Mouse (Mus musculus) left cerebral cortex, adult 11 months (tissue): ENCODE measurements around the gene Ksr1.
A peak's percentile ranks its signal among the peaks of the same experiment; 100 is the strongest.

Experiments
- DNase-seq: peaks from one replicate; pipeline ENCODE4 v3.0.0; 2022; ENCODE audit warnings: low spot score

Ksr1 gene

GRCm38 (mm10) chr11:79065463-79066190 lies 80.6 kb downstream of the Ksr1 start:
- peak; percentile 44 for DNase-seq

DNA sequence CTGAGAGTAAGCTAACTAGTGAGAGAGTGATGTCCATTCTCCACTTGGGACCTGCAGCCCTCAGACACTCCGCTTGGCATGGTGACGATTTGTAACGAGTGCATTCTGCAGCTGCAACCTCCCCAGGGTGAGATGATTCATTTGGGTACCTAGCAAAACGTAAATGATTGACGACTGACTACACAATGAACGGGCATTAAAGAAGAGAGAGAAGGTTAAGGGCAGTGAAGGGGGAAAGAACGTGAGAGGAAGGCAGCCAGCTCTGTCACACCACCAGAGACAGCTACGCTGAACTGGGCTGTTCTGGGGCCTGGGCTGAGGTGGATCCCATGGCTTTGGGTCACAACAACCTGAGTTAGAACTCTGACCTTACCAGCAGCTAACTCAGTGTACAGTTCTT lies 81.9 kb downstream of the Ksr1 start:
- no peak for DNase-seq

DNA sequence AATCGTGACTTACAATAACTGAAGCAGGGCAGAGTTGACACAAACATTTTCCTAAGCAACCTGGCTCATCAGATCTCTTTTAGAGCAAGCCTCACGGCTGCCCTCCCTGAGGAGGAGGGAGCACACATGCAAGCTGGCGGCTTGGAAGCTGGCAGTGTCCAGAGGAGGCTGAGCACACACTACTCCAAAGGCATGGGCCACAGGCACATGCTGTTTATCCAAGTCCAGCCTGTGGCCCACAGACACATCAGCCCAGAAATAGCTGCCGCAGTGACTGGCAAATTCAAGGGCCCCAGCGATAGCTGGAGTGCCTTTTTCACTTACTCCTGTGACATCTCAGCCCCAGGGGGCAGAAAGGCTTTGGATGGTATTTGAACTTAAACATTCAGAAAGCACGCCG lies 82.6 kb downstream of the Ksr1 start:
- no peak for DNase-seq

- DNase-seq = no peak
Observed at GRCm38 (mm10) chr11:79062897-79063296, 83.3 kb downstream of the Ksr1 start.

- DNase-seq = no peak
Observed at GRCm38 (mm10) chr11:79061839-79062238, 84.4 kb downstream of the Ksr1 start.

GRCm38 (mm10) chr11:79059850-79060249 lies 86.4 kb downstream of the Ksr1 start:
- no peak for DNase-seq

- DNase-seq = no peak
Observed at GRCm38 (mm10) chr11:79059062-79059461, 87.1 kb downstream of the Ksr1 start.

GRCm38 (mm10) chr11:79058610-79059009 lies 87.6 kb downstream of the Ksr1 start:
- no peak for DNase-seq

DNA sequence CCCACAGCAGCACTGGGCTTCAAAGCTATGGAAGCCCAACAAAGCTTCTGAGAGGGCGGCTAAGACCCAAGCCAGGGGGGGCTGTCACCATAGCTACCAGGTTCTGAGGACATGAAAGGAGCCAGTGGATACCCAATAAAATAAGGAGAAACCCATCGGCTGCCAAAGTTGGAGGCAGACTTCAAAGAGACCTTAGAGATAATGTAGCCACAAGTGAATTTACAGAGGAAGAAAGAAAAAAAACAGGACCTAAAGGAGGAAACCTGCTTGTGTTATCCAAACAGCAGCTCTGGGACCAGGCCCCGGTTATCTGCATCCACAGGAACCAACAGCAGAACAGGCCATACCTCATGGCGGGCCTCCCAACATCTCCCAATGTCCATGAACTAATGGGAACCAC lies 88.4 kb downstream of the Ksr1 start:
- no peak for DNase-seq

- no peak for DNase-seq
Observed at GRCm38 (mm10) chr11:79056891-79057290, 89.3 kb downstream of the Ksr1 start.

- DNase-seq = no peak
Observed at GRCm38 (mm10) chr11:79056027-79056426, 90.2 kb downstream of the Ksr1 start.

DNA sequence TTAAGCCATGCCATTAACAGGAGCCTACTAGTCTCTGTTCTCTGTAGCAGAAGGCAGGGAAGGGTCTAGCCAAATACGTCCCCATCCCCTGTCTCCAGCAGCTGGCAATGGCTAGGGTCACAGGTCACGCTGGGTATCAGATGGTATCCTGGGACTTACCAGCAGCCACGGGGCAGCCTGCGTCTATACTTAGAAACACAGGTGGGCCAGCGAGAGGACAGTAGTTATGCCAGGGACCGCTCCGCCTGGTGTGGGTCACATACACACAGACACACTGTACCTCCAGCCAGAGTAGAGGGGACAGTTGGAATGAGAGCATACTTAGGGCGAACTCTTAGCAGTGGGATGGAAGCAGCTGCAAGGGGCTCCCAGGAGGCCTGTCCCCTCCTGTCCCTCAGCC lies 91.0 kb downstream of the Ksr1 start:
- no peak for DNase-seq

- DNase-seq = no peak
Observed at GRCm38 (mm10) chr11:79054161-79055152, 91.8 kb downstream of the Ksr1 start.

GRCm38 (mm10) chr11:79053437-79053836 lies 92.8 kb downstream of the Ksr1 start:
- no peak for DNase-seq

GRCm38 (mm10) chr11:79052769-79053168 lies 93.4 kb downstream of the Ksr1 start:
- no peak for DNase-seq

- DNase-seq = no peak
Observed at GRCm38 (mm10) chr11:79051522-79051921, 94.7 kb downstream of the Ksr1 start.

GRCm38 (mm10) chr11:79050781-79051507 lies 95.3 kb downstream of the Ksr1 start:
- no peak for DNase-seq

DNA sequence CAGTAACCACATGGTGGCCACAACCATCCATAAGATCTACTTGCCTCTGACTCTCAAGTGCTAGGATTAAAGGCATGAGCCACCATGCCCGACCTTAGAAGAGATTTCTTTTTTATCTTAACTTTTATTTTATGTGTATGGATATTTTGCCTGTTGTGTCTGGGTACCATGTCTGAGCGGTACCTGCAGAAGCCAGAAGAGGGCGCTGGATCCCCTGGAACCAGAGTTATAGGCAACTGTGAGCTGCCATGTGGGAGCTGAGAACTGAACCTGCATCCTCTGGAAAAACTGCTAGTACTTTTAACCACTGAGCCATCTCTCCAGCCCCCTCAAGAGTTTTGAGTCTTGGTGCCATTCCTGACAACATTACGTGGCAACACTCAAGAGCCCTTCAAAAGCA lies 97.3 kb downstream of the Ksr1 start:
- no peak for DNase-seq

- DNase-seq = no peak
Observed at GRCm38 (mm10) chr11:79047180-79047727, 99.0 kb downstream of the Ksr1 start.

DNA sequence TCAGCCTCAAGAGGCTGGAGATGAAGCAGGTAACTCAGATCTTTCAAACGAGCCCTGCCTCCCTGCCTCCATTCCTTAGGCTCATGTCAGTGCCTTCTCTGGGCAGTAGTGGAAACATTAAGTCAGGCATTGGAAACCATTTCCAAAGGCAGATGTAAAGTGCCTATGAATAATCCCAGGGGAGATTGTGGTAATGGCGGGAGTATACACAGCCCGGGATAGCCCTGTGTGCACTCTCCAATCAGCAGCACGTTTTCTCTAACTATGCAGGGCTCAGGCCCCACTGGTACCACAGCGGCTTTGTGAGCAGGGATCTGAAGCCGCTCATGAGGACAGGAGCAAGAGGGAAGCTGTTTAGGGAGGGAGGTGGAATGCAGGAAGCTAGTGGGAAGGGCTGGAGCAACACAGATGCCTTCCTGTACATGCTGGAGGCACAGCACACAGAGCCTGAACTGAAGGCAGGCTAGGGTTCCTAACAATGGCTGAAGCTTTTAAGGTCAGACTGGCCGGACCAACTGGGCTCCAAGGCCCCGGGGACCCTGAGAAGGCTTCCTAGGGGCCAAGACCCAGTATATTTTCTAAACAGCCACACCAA lies 99.5 kb downstream of the Ksr1 start:
- DNase-seq = no peak

DNA sequence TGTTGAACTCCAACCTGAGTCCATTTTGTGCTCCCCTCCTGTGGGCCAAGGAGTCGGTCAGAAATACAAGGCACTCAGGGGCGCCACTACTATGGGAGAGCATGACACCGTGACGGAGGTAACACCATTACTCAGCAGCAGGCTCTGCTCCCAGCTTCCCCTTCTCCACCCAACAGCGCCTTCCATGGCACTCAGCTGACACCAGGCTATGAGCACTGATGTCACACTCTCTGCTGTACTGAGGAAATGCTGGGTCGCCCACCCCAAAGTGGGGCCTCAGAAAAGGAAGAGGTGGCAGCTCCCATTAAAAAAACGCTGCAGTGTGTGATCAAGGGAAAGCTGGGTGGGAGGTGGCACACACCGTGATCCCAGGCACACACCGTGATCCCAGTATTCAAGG lies 101.0 kb downstream of the Ksr1 start:
- no peak for DNase-seq

- DNase-seq = no peak
Observed at GRCm38 (mm10) chr11:79044798-79045197, 101.4 kb downstream of the Ksr1 start.
